Mouse (Mus musculus) hindbrain, embryonic 16.5 days (tissue): ENCODE measurements around the gene Slc25a10. TPM values are rescaled to one million over a fixed set of nuclear protein-coding genes. Genes with fewer than 3 reads are reported as not detected.
A peak's percentile ranks its signal among the peaks of the same experiment; 100 is the strongest.
"Not testable (repeated sequence)": the region's sequence is repeated elsewhere in the genome, so short reads cannot be mapped to it uniquely, and the experiment has no call there.

Experiments
- ATAC-seq: fragments of 200-750 bp; cut with Nextera tagmentation; 2 replicates; pipeline ENCODE4 v1.8.0; 2017; ENCODE audit warnings: moderate TSS enrichment, moderate library complexity
- H3K27ac ChIP-seq: fragments of 300-500 bp; sonication (generic); 2 replicates; pipeline ENCODE4 v1.5.1; 2014; ENCODE audit warnings: low read depth, mild to moderate bottlenecking, control low read depth, low read length, moderate library complexity
- H3K27me3 ChIP-seq: fragments of 300-500 bp; sonication (generic); replicated peaks from 2 replicates; pipeline ENCODE4 v1.6.1; 2014; ENCODE audit warnings: low read length; ENCODE audit not compliant: control insufficient read depth, insufficient read depth
- H3K36me3 ChIP-seq: fragments of 300-500 bp; sonication (generic); 2 replicates; pipeline ENCODE4 v1.6.1; 2014; ENCODE audit warnings: mild to moderate bottlenecking, low read length, moderate library complexity, mixed read lengths; ENCODE audit not compliant: control insufficient read depth, insufficient read depth
- H3K4me1 ChIP-seq: fragments of 300-500 bp; sonication (generic); 2 replicates; pipeline ENCODE4 v1.6.1; 2014; ENCODE audit warnings: low read depth, low read length; ENCODE audit not compliant: control insufficient read depth, insufficient read depth
- H3K4me2 ChIP-seq: fragments of 300-500 bp; sonication (generic); 2 replicates; pipeline ENCODE4 v1.6.1; 2014; ENCODE audit warnings: mild to moderate bottlenecking, low read length, control low read depth, moderate library complexity
- H3K4me3 ChIP-seq: fragments of 300-500 bp; sonication (generic); 2 replicates; pipeline ENCODE4 v1.5.1; 2014; ENCODE audit warnings: mild to moderate bottlenecking, low read length, control low read depth, moderate library complexity
- H3K9ac ChIP-seq: fragments of 300-500 bp; sonication (generic); 2 replicates; pipeline ENCODE4 v1.6.1; 2014; ENCODE audit warnings: low read depth, mild to moderate bottlenecking, control low read depth, low read length, moderate library complexity
- H3K9me3 ChIP-seq: fragments of 300-500 bp; sonication (generic); 2 replicates; pipeline ENCODE4 v1.6.1; 2014; ENCODE audit warnings: mild to moderate bottlenecking, low read length, moderate library complexity; ENCODE audit not compliant: control insufficient read depth
- WGBS: fragments of 180-500 bp; shearing (Covaris S2); extraction: QIAGEN DNeasy Blood & Tissue Kit; methylation state at CpG from one replicate; pipeline ENCODE4 v1.1.7; 2014; 5-methylcytosine and 5-hydroxymethylcytosine counted together
- polyA plus RNA-seq: library from polyadenylated mRNA; unstranded; fragments of >200 nt; fragmentation: Nextera tagmentation; extraction: Ambion mirVana; gene quantifications from 2 replicates; pipeline ENCODE4 v1.2.1, GENCODE M21; 2015

The Slc25a10 gene
- polyA plus RNA-seq, 1 experiment from 2014 or later = 31.2 TPM

GRCm38 (mm10) chr11:120512790-120513453 is 21.3 kb downstream of the Slc25a10 start:
- no peak for ATAC-seq
- H3K9me3 ChIP-seq = no peaks in the 10 kb centered on the region
- H3K4me2 ChIP-seq = no peak overlapping the region
- H3K9ac ChIP-seq = no peak overlapping the region; the same call in 1 of the 2 replicates
- H3K36me3 ChIP-seq = no peaks in the 10 kb centered on the region
- no peak overlapping the region for H3K27ac ChIP-seq
- no peak overlapping the region for H3K4me3 ChIP-seq
- H3K4me1 ChIP-seq = peaks cover 5% of the 10 kb centered on the region; the same call in 1 of the 2 replicates
- H3K27me3 ChIP-seq = no peaks in the 10 kb centered on the region
- WGBS = 32% methylated on average over 6 of the region's 6 CpGs

DNA sequence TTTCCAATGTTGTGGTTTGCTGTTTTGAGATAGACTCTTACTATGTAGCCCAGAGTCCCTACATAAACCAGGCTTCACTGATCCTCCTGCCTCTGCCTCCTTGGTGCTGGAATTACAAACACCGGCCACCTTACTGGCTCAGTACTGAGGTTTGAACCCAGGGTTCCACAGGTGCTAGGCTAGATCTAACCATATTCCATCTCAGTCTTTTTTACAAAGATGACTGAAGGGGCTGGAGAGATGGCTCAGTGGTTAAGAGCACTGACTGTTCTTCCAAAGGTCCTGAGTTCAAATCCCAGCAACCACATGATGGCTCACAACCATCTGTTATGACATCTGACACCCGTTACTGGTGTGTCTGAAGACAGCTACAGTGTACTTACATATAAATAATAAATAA is 22.6 kb downstream of the Slc25a10 start:
- H3K4me3 ChIP-seq, H3K9ac ChIP-seq, ATAC-seq, H3K4me1 ChIP-seq, H3K4me2 ChIP-seq, H3K27ac ChIP-seq, H3K9me3 ChIP-seq, H3K36me3 ChIP-seq, H3K27me3 ChIP-seq: not testable (repeated sequence)
- WGBS = 90% methylated on average over 2 of the region's 2 CpGs

DNA sequence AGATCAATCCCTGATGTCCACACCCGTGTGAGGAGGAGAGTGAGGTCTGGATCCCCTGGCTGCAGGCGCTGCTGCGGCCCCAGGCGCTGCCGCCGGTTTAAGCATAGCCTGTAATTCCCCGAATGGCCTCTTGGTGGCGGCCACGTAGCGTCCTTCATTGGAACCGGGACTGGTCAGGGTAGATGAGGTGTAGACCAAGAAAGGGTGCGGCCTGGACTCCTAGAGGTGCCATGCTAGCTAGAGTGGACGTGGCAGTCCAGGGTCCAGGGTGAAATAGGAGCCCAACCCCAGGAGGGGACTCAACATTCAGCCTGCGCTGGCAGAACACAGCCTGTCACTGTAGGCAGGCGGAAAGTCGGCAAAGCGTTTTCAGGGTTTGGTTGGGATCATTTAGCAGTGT is 24.0 kb downstream of the Slc25a10 start:
- Histone ChIP-seq H3K27ac (no peak overlapping the region), H3K9ac (no peak overlapping the region), H3K36me3 (no peaks in the 10 kb centered on the region), H3K9me3 (no peaks in the 10 kb centered on the region), H3K4me3 (no peak overlapping the region), H3K27me3 (no peaks in the 10 kb centered on the region), H3K4me2 (no peak overlapping the region), H3K4me1 (peaks cover 1% of the 10 kb centered on the region; the same call in 1 of the 2 replicates)
- peak; percentile 42; the same call in 1 of the 2 replicates for ATAC-seq
- WGBS = 19% methylated on average over 17 of the region's 17 CpGs

GRCm38 (mm10) chr11:120517147-120517546 is 25.5 kb downstream of the Slc25a10 start:
- no peaks in the 10 kb centered on the region for H3K4me1 ChIP-seq
- no peak overlapping the region for H3K9ac ChIP-seq
- H3K36me3 ChIP-seq = no peaks in the 10 kb centered on the region
- no peak for ATAC-seq
- no peak overlapping the region for H3K4me2 ChIP-seq
- no peak overlapping the region for H3K4me3 ChIP-seq
- no peak overlapping the region for H3K27ac ChIP-seq
- WGBS = 81% methylated on average over 4 of the region's 4 CpGs
- H3K27me3 ChIP-seq = no peaks in the 10 kb centered on the region
- no peaks in the 10 kb centered on the region for H3K9me3 ChIP-seq

GRCm38 (mm10) chr11:120518027-120518426 is 26.4 kb downstream of the Slc25a10 start:
- Histone ChIP-seq H3K4me3 (no peak overlapping the region), H3K27ac (no peak overlapping the region), H3K36me3 (no peaks in the 10 kb centered on the region), H3K4me1 (no peaks in the 10 kb centered on the region), H3K4me2 (no peak overlapping the region), H3K9ac (no peak overlapping the region), H3K27me3 (no peaks in the 10 kb centered on the region), H3K9me3 (no peaks in the 10 kb centered on the region)
- no peak for ATAC-seq
- 61% methylated on average over 6 of the region's 6 CpGs for WGBS

DNA sequence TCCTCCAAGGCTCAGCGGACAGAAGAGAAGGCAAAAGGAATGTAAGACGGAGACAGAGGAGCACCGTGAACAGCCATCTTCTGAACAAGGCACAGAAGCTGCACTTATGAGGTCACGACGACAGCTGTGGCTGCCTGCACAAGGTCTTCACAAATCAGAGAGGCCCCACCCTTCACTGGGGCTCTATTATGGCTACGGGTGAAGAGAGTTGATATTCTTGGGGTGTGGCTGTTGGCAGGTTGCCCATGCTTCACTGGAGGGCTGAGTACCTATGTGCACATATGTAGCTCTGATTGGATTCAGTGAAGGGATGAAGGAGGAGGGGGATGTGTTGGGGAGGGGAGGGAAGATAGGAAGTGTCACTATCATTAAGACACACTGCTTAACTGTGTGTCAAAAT is 26.9 kb downstream of the Slc25a10 start:
- Histone ChIP-seq H3K4me2 (no peak overlapping the region), H3K4me3 (no peak overlapping the region), H3K27ac (no peak overlapping the region), H3K36me3 (no peaks in the 10 kb centered on the region), H3K4me1 (no peaks in the 10 kb centered on the region), H3K27me3 (no peaks in the 10 kb centered on the region), H3K9me3 (no peaks in the 10 kb centered on the region), H3K9ac (no peak overlapping the region)
- no peak for ATAC-seq
- WGBS = 73% methylated on average over 6 of the region's 6 CpGs

- WGBS = 46% methylated on average over 9 of the region's 9 CpGs
- H3K27me3 ChIP-seq = no peaks in the 10 kb centered on the region
Measured at GRCm38 (mm10) chr11:120519738-120520137, 28.1 kb downstream of the Slc25a10 start.

DNA sequence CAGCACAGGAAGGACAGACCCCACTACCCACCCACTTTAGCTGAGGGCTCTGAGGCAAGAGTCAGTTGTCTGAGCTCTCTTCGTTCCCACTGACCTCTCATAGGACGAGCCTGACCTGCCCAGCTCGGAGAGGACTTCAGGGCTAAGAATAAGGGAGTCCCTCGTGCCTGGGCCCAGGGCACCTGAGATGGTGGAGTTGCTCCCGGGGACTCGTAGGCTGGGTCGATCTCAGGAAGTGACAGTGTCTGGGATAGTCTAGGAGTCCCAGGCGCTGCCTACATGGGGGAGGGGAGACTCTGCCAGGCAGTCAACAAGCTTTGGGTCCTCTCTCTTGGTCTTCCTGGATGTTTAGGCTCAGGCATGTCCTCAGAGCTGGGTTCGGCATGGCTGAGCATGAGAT is 28.9 kb downstream of the Slc25a10 start:
- no peak overlapping the region for H3K4me2 ChIP-seq
- WGBS = 71% methylated on average over 9 of the region's 9 CpGs

More at GRCm38 (mm10) chr11:120519738-120520137, 28.1 kb downstream of the Slc25a10 start:
- no peaks in the 10 kb centered on the region for H3K9me3 ChIP-seq
- H3K27ac ChIP-seq = no peak overlapping the region
- ATAC-seq = no peak
- H3K9ac ChIP-seq = peak overlapping the region; percentile 35
- no peak overlapping the region for H3K4me2 ChIP-seq
- H3K36me3 ChIP-seq = no peaks in the 10 kb centered on the region
- H3K4me1 ChIP-seq = no peaks in the 10 kb centered on the region
- no peak overlapping the region for H3K4me3 ChIP-seq

GRCm38 (mm10) chr11:120520967-120521540 is 29.4 kb downstream of the Slc25a10 start:
- Histone ChIP-seq H3K4me3 (no peak overlapping the region), H3K27me3 (no peaks in the 10 kb centered on the region), H3K27ac (no peak overlapping the region; the same call in 1 of the 2 replicates), H3K9me3 (no peaks in the 10 kb centered on the region), H3K4me2 (no peak overlapping the region), H3K9ac (no peak overlapping the region), H3K4me1 (no peaks in the 10 kb centered on the region), H3K36me3 (no peaks in the 10 kb centered on the region)
- no peak for ATAC-seq
- WGBS = 58% methylated on average over 5 of the region's 5 CpGs

More for the DNA sequence above, 28.9 kb downstream of the Slc25a10 start:
- Histone ChIP-seq H3K4me1 (no peaks in the 10 kb centered on the region), H3K27me3 (no peaks in the 10 kb centered on the region), H3K36me3 (no peaks in the 10 kb centered on the region), H3K9ac (no peak overlapping the region), H3K27ac (no peak overlapping the region), H3K4me3 (no peak overlapping the region), H3K9me3 (no peaks in the 10 kb centered on the region)
- no peak for ATAC-seq
